Mouse (Mus musculus) liver, adult (tissue): ENCODE data around the gene Ank3.

ENCODE experiments used
- GATA4 ChIP-seq: IDR thresholded peaks from 2 replicates; pipeline ENCODE4 v1.6.1; 2014; ENCODE audit warnings: mild to moderate bottlenecking, low read length; ENCODE audit not compliant: insufficient replicate concordance

Ank3 gene

GRCm38 (mm10) chr10:69627767-69628166 is 229.2 kb downstream of the Ank3 start:
- no peak for TF ChIP-seq GATA4

GRCm38 (mm10) chr10:69628743-69629142 is 230.2 kb downstream of the Ank3 start:
- no peak for TF ChIP-seq GATA4

GRCm38 (mm10) chr10:69630802-69631388 is 232.3 kb downstream of the Ank3 start:
- TF ChIP-seq GATA4 = no peak

- no peak for TF ChIP-seq GATA4
Observed at GRCm38 (mm10) chr10:69632885-69633284, 234.3 kb downstream of the Ank3 start.

GRCm38 (mm10) chr10:69634891-69635290 is 236.3 kb downstream of the Ank3 start:
- no peak for TF ChIP-seq GATA4

GRCm38 (mm10) chr10:69635910-69636656 is 237.5 kb downstream of the Ank3 start:
- no peak for TF ChIP-seq GATA4

GRCm38 (mm10) chr10:69639138-69639537 is 240.6 kb downstream of the Ank3 start:
- TF ChIP-seq GATA4 = no peak

- no peak for TF ChIP-seq GATA4
Observed at GRCm38 (mm10) chr10:69640617-69641016, 242.0 kb downstream of the Ank3 start.

- peak; percentile 42; the same call in 1 of the 2 replicates for TF ChIP-seq GATA4
Observed at GRCm38 (mm10) chr10:69643481-69643880, 244.9 kb downstream of the Ank3 start.

GRCm38 (mm10) chr10:69643986-69644385 is 245.4 kb downstream of the Ank3 start:
- TF ChIP-seq GATA4 = no peak

GRCm38 (mm10) chr10:69645311-69645802 is 246.8 kb downstream of the Ank3 start:
- no peak for TF ChIP-seq GATA4

GRCm38 (mm10) chr10:69645929-69646328 is 247.4 kb downstream of the Ank3 start:
- no peak for TF ChIP-seq GATA4

- TF ChIP-seq GATA4 = no peak
Observed at GRCm38 (mm10) chr10:69650074-69650473, 251.5 kb downstream of the Ank3 start.

- no peak for TF ChIP-seq GATA4
Observed at GRCm38 (mm10) chr10:69652660-69653059, 254.1 kb downstream of the Ank3 start.

- TF ChIP-seq GATA4 = no peak
Observed at GRCm38 (mm10) chr10:69653121-69653677, 254.6 kb downstream of the Ank3 start.

GRCm38 (mm10) chr10:69654176-69654575 is 255.6 kb downstream of the Ank3 start:
- TF ChIP-seq GATA4 = no peak
